Mouse (Mus musculus) retina, embryonic 14.5 days (tissue): ENCODE results near the gene Aqr.
"Not testable (repeated sequence)": the region's sequence is repeated elsewhere in the genome, so short reads cannot be mapped to it uniquely, and the experiment has no call there.

Source experiments
- DNase-seq: peaks from one replicate; pipeline ENCODE4 v3.0.0-alpha.2; 2015; ENCODE audit warnings: low spot score

Aqr gene

DNA sequence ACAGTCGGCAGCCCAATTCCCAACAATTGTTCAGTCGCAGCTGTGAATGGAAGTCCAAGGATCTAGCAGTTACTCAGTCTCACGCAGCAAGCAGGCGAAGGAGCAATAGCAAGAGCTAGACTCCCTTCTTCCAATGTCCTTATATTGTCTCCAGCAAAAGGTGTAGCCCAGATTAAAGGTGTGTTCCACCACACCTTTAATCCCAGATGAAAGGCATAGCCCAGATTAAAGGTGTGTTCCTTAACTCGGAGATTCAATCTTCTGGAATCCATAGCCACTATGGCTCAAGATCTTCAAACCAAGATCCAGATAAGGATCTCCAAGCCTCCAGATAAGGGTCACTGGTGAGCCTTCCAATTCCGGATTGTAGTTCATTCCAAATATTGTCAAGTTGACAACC is at the start of gene Aqr:
Gene Aqr (minus strand): TSS at position 101 of the 400 bp plus-strand sequence.
- not testable (repeated sequence) for DNase-seq

DNA sequence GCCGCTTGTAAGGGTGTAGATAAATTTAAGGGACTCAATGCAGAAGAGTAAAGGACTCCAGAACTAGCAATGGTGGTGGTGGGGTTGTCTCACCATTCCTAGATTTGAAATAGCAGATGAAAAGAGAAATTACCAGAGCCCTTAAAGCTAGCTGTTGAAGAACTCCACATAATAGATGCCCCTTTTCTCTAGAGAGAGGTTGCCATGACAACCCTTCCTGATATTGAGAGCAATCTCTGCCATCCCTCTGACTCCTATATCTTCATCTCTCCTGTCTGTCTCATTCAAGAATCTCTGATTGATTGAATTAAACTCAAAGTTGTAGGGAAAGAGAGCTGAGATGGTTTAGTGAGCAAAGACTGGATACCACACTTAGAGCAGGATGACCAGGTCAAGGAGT is 49.7 kb upstream of the Aqr start:
- peak; percentile 11 for DNase-seq

DNA sequence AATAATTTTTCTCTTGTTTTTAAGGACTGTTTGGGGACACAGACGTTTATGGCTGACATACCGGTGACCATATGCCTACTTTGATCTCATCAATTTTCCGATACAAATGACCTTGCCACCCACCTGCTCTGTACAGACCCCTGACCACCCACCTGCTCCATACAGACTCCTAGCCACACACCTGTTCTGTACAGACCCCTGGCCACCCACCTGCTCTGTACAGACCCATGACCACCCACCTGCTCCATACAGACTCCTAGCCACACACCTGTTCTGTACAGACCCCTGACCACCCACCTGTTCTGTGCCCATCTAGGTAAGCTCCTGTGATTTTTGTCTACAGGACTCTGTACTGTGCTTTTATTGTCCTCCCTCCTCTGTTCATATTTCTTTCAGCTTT is 48.8 kb upstream of the Aqr start:
- no peak for DNase-seq

DNA sequence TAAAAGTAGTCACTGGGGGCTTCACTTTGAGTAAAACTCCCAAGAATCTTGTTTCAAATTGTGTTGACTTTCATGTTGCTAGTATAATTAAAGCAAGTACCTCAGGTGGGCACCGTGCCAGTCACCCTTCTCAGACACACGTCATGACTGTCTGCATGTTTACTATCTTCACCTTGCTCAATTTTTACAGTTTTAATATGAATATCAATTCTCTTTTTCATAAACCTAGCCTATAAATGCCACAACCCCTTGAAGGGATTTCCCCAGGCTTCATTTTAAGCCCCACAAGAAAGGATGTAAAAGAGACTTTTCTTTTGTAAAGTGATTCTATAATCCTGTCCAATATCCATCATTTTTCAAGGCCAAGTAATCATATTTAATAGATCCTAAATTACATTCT is 44.4 kb upstream of the Aqr start:
- no peak for DNase-seq

DNA sequence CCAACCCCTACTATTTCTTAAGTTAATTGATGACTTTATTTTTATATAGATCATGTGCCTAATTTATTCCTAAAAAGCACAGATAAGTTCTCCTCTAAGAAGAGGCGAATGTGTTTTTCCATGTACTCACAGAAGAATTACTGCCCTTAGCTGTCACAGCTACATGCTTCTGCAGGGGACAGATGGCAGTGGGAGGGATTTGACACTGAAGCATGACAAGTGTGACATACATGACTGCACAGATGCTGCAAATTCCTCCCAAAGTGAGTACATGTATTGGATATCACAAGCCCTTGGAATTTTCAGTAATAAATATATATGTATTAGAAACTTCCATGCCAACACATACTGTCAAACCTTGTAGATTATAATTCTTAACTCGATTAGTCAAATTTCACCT is 41.8 kb upstream of the Aqr start:
- DNase-seq: no peak

DNA sequence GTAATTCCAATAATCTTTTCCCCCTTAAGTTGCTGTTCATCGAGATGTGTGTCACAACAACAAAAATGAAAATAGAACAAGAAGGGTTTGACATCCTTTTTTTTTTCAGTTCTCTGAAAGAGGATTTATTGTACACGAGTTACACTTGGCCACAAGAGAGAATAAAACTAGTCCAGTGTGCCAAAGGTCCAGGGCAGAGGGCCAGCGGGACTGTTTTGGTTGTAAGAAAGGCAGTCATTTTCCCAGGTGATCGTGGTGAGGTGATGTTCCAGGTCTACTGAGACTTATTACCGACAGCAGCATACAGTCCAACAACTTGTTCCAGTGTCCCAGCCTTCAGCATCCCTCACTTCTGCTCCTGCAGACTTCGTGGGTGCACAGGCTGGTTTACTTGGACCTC is 18.2 kb upstream of the Aqr start:
- no peak for DNase-seq

DNA sequence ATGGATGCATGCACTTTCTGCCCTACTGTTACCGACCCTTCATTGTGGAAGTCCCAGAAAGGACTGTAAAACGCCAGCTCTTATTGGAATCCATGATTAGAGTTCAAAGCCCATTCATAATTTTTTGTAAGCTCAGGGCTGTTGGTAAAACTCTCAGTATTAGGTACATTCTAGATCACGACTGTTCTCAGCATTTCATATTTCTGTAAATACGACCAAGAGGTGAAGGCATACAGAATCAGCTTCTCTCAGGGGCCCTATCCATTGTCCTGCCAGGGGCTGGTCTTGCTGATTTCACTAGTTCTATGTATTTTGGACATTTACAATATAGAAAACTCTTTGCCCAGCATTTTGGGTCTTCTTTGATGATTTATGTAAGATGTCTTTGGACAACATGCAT is 14.8 kb upstream of the Aqr start:
- no peak for DNase-seq

DNA sequence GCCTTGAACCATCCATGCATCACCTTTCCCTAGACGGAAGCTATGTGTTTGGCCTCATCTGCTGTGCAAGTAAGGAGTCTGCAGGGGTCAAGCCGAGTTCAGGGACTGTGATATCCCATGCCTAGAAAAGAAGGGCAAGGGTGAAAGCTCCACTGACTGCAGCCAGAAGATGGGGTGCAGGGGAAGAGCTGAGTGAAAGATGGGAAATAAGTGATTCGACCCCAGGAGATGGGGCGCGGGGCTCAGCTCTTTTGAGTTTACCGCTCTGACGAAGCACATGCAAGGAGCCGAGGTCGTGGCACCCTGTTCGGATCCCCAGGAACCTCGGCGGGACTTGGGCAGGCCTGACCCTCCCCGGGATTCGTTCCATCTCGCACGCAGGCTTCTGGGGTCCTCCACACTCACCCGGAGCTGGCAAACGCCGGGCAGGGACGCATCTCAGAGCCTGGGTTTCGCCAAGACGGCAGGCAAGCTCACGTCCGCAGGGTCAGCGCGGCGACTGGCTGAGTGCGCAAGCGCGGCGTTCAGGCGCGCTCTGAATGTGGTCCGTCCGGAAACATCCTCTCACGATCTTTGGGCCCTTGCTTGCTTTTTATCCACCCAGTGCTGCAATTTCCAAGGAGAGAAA is 14.2 kb upstream of the Aqr start, which contains the start of gene Zfp770:
Gene Zfp770 (minus strand): TSS at position 538 of the 628 bp plus-strand sequence.
- peak; percentile 90 for DNase-seq

DNA sequence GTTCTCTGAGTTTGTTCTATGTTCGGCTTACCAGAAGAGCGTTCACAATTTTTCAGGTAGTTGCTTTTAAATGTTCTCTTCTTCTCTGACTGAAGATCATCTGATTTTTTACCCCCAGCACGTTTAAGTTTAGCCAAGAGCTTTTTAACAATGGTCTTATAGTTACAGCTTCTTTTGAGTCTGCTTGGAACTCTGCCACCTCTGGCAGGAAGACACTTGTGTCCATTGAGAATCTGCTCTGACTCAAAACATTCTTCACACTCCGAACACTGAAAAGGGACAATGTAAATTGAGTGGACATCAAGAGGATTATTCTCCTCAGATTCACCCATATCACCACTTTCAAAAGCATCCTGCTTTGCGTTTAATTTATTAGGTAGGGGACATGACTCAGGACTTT is 9.6 kb upstream of the Aqr start:
- no peak for DNase-seq

DNA sequence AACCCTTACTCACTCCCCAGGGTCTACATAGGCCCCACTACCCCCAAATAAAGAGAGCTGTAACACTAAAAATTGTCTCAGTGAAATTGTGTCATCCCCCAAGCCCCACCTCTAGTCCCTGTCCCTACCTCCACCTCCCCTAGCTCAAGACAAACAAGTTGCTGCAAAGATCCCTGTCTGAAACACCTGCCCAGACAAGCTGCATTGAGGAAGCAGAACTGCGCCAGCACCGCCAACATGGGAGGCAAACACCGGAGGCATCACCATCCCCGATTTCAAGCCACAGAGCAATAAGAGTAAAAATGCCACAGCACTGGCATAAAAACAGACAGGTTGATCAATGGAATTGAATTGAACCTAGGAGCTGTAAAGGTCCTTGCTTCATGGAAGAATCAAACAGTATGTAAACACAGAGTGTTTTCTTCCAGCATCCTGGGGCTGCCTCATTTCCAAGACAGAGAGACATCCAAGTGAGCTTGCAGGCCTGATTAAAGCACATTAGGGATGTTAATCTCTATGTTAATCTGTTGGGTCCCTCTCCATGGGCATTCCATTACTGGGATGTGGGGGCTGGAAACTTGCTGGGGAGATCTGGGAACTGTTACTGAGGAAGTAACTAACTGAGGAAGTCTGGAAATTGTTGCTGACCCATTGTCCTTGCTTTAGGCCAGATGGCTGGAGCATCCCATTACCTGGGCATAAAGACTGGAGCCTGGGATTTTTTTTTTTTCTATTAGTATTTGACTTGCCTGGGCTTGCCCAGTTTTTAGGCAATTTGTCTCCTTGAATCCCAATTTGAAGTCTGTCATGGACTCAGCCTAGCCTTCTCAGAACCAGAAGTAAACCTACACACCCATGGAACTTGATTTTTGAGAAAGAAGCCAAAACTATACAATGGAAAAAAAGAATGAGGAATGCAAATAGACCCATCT is 8.8 kb downstream of the Aqr start:
- no peak for DNase-seq

DNA sequence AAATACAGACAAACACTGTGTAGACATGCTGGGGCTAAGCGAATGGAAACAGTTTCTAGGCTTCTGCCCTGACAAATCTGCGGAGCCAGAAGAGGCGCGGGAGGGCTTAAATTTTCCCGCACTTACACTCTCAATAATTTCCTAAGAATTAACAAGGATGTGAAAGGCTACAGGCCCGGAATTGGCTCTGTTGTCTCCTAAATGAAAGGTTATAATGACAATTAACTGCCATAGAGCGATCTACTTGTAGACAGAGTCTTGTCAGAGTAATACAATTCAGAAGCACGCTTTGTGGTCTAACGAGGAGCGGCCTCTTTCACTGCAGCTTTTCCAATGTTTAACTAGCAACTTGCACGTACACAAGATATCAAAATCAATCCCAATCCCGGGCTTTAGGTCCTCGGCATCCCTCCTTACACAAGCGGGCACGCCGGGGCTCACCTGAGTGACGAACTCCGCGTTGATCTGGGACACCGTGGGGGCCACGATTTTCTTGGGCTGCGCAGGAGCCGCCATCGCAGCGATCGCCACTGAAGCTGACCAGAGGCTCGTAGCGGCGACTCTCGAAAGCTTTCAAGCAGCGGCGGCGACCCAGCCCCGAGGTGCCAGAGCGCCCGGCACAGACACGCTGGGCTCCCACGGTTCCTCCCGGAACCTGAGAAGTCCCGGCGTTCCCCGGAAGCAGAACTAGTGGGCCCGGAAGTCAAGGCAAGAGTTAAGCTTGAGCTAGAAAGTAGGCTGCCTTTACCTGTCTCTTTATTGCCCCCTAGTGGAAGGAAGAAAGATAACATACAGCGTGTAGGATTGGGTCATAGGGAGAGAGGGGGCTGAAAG is 12.0 kb downstream of the Aqr start:
- peak; percentile 89 for DNase-seq

DNA sequence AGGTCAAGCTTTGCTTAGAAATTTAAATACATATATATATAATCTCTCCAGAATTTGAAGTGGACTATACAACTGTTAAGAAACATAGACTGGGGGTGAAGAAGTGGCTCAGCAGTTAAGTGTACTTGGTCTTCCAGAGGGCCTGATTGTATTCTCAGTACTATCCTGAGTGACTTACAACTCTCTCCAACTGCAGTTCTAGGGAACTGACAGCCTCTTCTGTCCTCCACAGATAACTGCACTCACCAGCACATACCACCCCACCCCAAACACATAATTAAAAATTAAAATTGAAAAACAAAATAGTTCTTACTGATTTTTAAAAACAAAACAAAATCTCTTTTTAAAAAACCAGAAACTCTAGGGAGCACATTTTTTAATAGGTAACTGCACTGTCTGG is 13.6 kb downstream of the Aqr start:
- DNase-seq: no peak

DNA sequence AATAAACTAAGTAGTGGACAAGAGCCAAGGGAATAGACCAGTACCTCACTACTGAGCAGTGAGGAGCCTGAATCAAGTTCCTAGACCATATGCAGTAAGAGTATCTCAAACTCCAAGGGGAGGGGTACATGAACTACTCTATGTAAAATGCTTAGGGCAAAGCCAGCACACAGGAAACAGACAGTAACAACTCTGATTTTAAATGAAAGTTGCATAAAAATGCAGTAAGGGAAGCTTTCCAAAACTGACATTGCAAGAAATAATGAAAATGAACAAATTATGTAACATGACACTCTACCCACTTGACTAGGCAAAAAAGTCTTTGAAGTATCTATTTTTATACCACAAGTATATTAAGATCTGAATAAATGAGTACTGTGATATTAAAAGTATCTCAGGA is 19.0 kb downstream of the Aqr start:
- DNase-seq: no peak

DNA sequence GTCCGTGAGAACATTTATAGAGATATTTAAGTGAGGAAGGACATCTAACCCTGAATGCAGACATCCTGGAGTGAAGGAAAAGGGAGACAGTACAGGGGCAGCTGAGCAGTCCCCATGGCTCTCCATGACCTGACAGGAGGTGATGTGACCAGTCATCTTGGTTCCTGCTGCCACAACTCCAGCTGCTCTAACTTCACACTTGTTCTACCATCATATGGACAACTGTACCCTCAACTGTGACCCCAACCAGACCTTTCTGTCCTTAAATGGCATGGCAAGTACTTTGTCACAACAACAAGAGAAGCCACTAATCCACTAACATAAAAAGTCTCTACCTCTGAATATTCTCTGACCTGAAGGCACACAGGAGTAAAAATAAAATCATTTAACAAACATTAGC is 24.8 kb downstream of the Aqr start:
- DNase-seq: no peak

DNA sequence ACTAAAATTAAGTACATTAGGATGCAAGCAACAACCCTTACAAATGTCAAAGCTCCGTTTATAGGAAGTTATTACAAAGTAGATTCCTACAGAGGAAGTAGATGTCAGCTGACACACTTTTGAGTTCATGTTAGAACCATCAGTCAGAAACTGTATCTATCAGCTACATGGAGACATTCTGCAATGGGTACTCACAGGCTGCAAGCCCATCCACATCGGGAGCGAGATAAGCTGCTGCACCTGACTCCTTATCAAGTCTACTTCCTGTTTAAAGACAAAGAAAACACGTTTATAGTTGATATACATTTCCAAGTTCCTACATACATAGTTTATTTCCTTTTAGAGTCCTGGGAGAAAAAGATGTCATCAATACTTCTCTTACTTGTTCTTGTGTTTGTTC is 29.5 kb downstream of the Aqr start:
- DNase-seq: no peak

DNA sequence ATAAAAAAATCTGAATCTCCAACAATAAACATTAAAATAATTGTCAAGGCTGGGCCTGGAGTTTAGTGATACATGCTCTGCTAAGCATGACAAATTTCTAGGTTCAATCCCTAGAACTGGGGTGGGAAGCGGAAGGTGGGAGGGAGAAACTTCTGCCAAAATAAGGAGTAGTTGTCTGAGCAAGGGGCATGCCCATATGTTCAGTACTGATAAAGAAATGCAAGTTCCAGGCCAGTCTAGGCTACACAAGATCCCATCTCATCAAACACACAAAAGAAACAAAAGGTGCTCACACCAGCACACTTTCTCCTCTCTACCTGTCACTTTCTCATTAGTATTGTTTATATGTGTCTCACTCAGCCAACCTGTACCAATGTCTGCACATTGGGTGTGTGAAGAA is 30.2 kb downstream of the Aqr start:
- DNase-seq: no peak

DNA sequence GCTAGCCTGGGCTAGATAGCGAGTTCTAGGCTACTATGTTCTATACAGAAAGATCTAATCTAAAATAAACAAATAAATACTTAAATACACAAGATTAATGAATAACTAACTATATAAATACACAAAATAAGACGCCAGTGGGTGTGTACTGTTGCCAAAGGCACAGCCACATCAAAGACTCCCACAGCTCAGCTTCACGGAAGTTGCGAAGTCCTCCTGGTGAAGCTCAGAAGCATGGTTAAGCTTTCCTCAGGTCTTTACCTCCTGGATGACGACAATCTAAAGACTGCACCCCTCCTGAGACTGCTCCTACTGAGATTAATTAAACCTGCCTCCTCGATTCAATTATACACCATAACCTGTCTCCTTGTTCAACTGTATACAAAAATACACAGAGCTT is 33.6 kb downstream of the Aqr start:
- DNase-seq: no peak

DNA sequence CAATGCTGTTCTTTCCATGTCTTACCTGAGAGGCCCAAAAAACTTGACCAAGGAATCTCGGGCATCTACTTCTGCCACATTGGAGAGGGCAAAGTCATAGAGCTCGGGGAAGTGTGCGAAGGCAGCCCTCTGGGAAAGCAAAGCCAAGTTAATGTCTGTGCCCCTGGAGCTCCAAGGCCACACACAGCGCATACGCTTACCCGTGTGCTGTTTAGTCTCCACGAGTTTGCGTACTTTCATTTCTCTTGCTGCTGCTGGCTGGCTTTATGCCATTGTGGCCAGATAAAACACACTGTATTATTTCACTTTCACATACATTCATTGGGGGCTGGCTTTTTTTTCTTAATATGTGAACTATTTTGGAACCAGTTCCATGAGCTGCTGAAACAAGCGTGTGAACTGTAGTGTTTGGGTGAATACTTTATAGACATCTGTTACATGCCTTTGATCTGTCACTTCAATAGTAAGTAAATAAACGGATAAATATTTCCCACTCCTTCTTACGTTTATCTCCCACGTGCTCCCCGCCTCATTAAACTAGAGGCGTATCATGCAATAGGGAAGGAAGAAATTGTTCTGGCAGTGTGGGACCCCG is 39.9 kb downstream of the Aqr start:
- DNase-seq: no peak

DNA sequence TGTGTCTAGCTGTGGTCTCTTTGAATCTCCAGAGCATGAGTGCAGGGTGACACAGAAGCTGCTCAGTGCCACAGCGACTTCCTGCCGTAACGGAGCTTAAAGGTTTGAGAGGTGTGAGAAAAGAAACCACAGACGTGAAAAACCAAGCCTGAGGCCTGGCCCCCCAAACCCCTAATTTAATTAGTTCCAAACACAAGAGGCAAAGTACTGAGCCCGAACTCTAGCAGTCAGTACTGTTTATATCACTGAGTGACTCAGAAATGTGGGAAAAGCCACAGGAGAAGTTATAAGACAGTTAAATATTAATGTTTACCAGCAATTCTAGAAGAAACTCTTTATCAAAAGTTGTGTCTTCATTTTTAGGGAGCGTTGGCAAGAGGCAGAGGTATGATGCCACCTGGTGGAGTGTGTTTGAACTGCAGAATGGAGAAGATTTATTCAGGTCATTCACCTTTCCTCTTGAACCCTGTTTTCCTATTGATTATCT is 41.5 kb downstream of the Aqr start:
- DNase-seq: peak; percentile 76

DNA sequence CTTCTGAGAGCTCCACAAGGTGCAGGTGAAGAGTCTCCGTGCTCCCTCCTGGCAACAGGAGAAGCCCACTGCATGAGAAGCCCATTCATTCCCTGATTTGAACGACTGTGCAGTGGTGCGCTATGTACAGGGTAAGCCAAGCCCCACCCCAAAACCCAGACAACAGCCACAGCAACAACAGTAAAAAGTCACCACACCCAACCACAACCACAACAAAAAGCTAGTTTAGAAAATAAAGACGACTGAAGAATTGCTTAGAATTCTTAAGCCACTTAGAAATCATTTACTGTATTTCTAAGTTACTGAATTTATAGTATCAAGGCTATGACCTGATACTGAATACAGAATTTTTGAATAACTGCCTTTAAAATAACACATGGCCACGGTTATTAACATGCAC is 41.9 kb downstream of the Aqr start:
- DNase-seq: no peak

DNA sequence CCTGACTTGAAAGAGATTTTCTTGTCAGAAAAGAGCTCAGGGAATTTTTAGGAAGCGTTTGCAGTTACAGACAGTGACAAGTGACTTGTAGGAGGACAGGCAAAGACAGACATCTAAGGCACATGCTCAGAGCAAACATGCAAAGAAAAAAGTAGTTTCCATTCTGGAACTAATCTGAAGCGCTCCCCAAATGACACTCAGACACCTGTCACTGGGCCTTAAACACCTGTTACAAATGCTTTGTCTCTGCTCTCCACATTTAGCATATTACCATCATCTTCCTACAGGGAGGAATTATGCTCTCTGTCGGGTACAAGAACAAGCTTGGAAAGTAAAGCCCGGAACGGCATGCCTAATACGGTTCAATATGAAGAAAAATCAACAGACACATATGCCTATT is 43.0 kb downstream of the Aqr start:
- no peak for DNase-seq

DNA sequence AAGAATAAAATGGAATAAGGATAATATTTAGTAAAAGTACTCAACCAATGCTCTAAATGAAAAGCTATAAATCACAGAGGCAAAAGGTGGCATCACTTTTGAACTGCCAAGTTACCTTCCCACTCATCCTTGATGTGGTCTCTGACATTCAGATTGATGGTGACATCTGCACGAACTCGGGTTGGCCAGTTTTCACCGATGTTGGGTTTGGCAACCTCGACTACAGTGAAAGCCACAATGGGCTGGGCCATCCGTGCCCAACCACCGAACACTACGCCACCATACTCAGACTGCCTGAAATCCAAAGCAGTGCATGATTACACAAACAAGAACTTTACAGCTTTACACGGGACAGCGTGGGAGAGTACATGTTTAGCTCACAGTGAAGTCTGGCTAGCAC is 50.1 kb downstream of the Aqr start:
- no peak for DNase-seq
